In the genomic region with DNA sequence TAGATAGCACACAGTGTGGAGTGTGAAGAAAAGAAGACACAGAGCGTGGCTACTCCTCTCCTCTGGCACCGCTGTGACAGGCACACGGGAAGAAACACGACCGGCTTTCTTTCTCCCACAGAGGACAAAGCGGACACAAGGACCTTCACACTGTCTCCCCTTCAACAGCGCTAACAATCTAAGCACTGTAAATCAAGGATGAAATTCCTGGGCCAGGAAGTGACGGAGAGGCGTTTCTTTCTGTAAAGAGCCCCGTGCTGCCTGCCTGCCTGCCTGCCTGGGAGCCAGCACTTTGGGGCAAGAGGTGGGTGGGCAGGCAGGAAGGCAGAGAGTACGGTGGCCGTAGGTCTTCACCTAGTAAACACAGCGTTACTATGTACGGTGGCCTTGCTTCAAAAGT, we compare ENCODE assay signal across 15 mouse cellular contexts. TPM values are rescaled to one million over a fixed set of nuclear protein-coding genes. Genes with fewer than 3 reads are reported as not detected.
DNase-seq lines count a peak whose midpoint lies in the region; ATAC-seq and TF ChIP-seq lines count a peak whose summit lies in the region.
"Had no signal": no experiment of that assay in that cellular context is flagged by ENCODE, and none has a peak within 500 bp of the region (broad histone marks: within the 10 kb centered on the region; RNA-seq: fewer than 3 reads in every experiment).

No protein-coding gene starts in this region.

- H3K4me3 ChIP-seq in forebrain, embryonic 12.5 days (replicated peaks), result no peak overlapping the region
- no peak overlapping the region for H3K4me3 ChIP-seq in forebrain, embryonic 16.5 days (replicated peaks; ENCODE audit: low read length)
- no peak overlapping the region for H3K4me3 ChIP-seq in hindbrain, postnatal 0 days (ENCODE audit: low read length)
- no peak overlapping the region for H3K4me3 ChIP-seq in hindbrain, embryonic 11.5 days (ENCODE audit: low read depth, low read length)
- H3K4me3 ChIP-seq in E14TG2a.4 (replicated peaks; ENCODE audit: low read length), result peak overlapping the region; percentile 46
- H3K4me3 ChIP-seq in intestine, postnatal 0 days (ENCODE audit: low read depth, low read length), result no peak overlapping the region
- no peak overlapping the region for H3K4me3 ChIP-seq in liver, embryonic 11.5 days (ENCODE audit: low read depth, low read length)

- no peaks in the 10 kb centered on the region for H3K27me3 ChIP-seq in forebrain, embryonic 12.5 days
- no peaks in the 10 kb centered on the region for H3K27me3 ChIP-seq in forebrain, embryonic 16.5 days (replicated peaks; ENCODE audit: control insufficient read depth, insufficient read depth, low read length)
- H3K27me3 ChIP-seq in hindbrain, postnatal 0 days (ENCODE audit: insufficient read depth, low read length), result no peaks in the 10 kb centered on the region
- H3K27me3 ChIP-seq in hindbrain, embryonic 11.5 days (ENCODE audit: control insufficient read depth, insufficient read depth, low read length), result no peaks in the 10 kb centered on the region
- peaks cover 9% of the 10 kb centered on the region for H3K27me3 ChIP-seq in E14TG2a.4 (ENCODE audit: insufficient read depth, low read length)
- H3K27me3 ChIP-seq in intestine, postnatal 0 days (replicated peaks; ENCODE audit: control insufficient read depth, insufficient read depth, low read length), result no peaks in the 10 kb centered on the region
- no peaks in the 10 kb centered on the region for H3K27me3 ChIP-seq in liver, embryonic 11.5 days (replicated peaks; ENCODE audit: control insufficient read depth, insufficient read depth, low read length)

- H3K27ac ChIP-seq in forebrain, embryonic 12.5 days, result 0 out of 2 replicates have a peak overlapping the region, but pooled peaks have one; percentile 36
- H3K27ac ChIP-seq in forebrain, embryonic 16.5 days (ENCODE audit: low read length), result no peak overlapping the region
- no peak overlapping the region for H3K27ac ChIP-seq in hindbrain, postnatal 0 days
- H3K27ac ChIP-seq in hindbrain, embryonic 11.5 days (ENCODE audit: low read depth, low read length), result no peak overlapping the region
- no peak overlapping the region for H3K27ac ChIP-seq in intestine, postnatal 0 days (ENCODE audit: low read depth, low read length)
- no peak overlapping the region for H3K27ac ChIP-seq in liver, embryonic 11.5 days (ENCODE audit: low read depth, low read length)
- H3K27ac ChIP-seq: liver, embryonic 14.5 days had no signal

- DNase-seq in hindbrain, postnatal 0 days (ENCODE audit: low spot score), result no peak
- no peak for DNase-seq in hindbrain, embryonic 11.5 days (ENCODE audit: low spot score)
- DNase-seq in liver, embryonic 11.5 days (ENCODE audit: low spot score), result no peak
- no peak for DNase-seq in cerebellum, adult 11-12 months
- DNase-seq: cerebellum, adult 9-11 months; gastrocnemius, postnatal 14 days; kidney, postnatal 10 days; layer of hippocampus, postnatal 36 days had no signal

- no peaks in the 10 kb centered on the region for H3K9me3 ChIP-seq in forebrain, embryonic 12.5 days
- H3K9me3 ChIP-seq in forebrain, embryonic 16.5 days (ENCODE audit: control insufficient read depth, low read length), result no peaks in the 10 kb centered on the region
- no peaks in the 10 kb centered on the region for H3K9me3 ChIP-seq in hindbrain, postnatal 0 days (ENCODE audit: low read length)
- H3K9me3 ChIP-seq in hindbrain, embryonic 11.5 days (ENCODE audit: control insufficient read depth, low read length), result no peaks in the 10 kb centered on the region
- no peaks in the 10 kb centered on the region for H3K9me3 ChIP-seq in E14TG2a.4 (ENCODE audit: low read length)
- H3K9me3 ChIP-seq in intestine, postnatal 0 days (ENCODE audit: control insufficient read depth), result no peaks in the 10 kb centered on the region
- no peaks in the 10 kb centered on the region for H3K9me3 ChIP-seq in liver, embryonic 11.5 days (ENCODE audit: control insufficient read depth, low read length)

- no peaks in the 10 kb centered on the region for H3K36me3 ChIP-seq in forebrain, embryonic 12.5 days (replicated peaks)
- no peaks in the 10 kb centered on the region for H3K36me3 ChIP-seq in forebrain, embryonic 16.5 days (ENCODE audit: control insufficient read depth, insufficient read depth)
- H3K36me3 ChIP-seq in hindbrain, postnatal 0 days (ENCODE audit: insufficient read depth, low read length), result no peaks in the 10 kb centered on the region
- no peaks in the 10 kb centered on the region for H3K36me3 ChIP-seq in hindbrain, embryonic 11.5 days (ENCODE audit: control insufficient read depth, insufficient read depth, low read length)
- peaks cover 22% of the 10 kb centered on the region for H3K36me3 ChIP-seq in E14TG2a.4 (ENCODE audit: insufficient read depth, low read length)
- no peaks in the 10 kb centered on the region for H3K36me3 ChIP-seq in intestine, postnatal 0 days (ENCODE audit: control insufficient read depth, insufficient read depth)
- H3K36me3 ChIP-seq in liver, embryonic 11.5 days (ENCODE audit: control insufficient read depth, insufficient read depth, low read length), result no peaks in the 10 kb centered on the region

- WGBS in forebrain, embryonic 12.5 days, result 55% methylated on average over 14 of the region's 14 CpGs
- 48% methylated on average over 14 of the region's 14 CpGs for WGBS in forebrain, embryonic 16.5 days
- 39% methylated on average over 14 of the region's 14 CpGs for WGBS in hindbrain, postnatal 0 days
- 63% methylated on average over 14 of the region's 14 CpGs for WGBS in hindbrain, embryonic 11.5 days
- 51% methylated on average over 14 of the region's 14 CpGs for WGBS in intestine, postnatal 0 days
- 68% methylated on average over 14 of the region's 14 CpGs for WGBS in liver, embryonic 11.5 days

- no peak for TF ChIP-seq CTCF in hindbrain, postnatal 0 days (IDR thresholded peaks at IDR 0.05; ENCODE audit: low read depth)
- TF ChIP-seq CTCF in E14TG2a.4 (conservative IDR thresholded peaks at IDR 0.05; ENCODE audit: low read length), result no peak
- TF ChIP-seq CTCF in intestine, postnatal 0 days (IDR thresholded peaks at IDR 0.05; ENCODE audit: low read depth), result no peak

- H3K4me2 ChIP-seq in forebrain, embryonic 12.5 days, result 0 out of 2 replicates have a peak overlapping the region, but pooled peaks have one; percentile 15
- no peak overlapping the region for H3K4me2 ChIP-seq in forebrain, embryonic 16.5 days (ENCODE audit: low read length)
- 0 out of 2 replicates have a peak overlapping the region, but pooled peaks have one; percentile 5 for H3K4me2 ChIP-seq in hindbrain, postnatal 0 days (ENCODE audit: low read depth, low read length)
- H3K4me2 ChIP-seq in hindbrain, embryonic 11.5 days (replicated peaks; ENCODE audit: low read depth, low read length), result no peak overlapping the region
- 0 out of 2 replicates have a peak overlapping the region, but pooled peaks have one; percentile 1 for H3K4me2 ChIP-seq in intestine, postnatal 0 days (replicated peaks; ENCODE audit: low read depth)
- H3K4me2 ChIP-seq in liver, embryonic 11.5 days, result no peak overlapping the region
- H3K4me2 ChIP-seq: midbrain, embryonic 11.5 days had no signal

- H3K4me1 ChIP-seq in forebrain, embryonic 12.5 days, result peaks cover 47% of the 10 kb centered on the region
- peaks cover 35% of the 10 kb centered on the region for H3K4me1 ChIP-seq in forebrain, embryonic 16.5 days (replicated peaks; ENCODE audit: control insufficient read depth, insufficient read depth, low read length)
- peaks cover 12% of the 10 kb centered on the region for H3K4me1 ChIP-seq in hindbrain, postnatal 0 days (ENCODE audit: insufficient read depth, low read length)
- peaks cover 10% of the 10 kb centered on the region; the same call in 1 of the 2 replicates for H3K4me1 ChIP-seq in hindbrain, embryonic 11.5 days (replicated peaks; ENCODE audit: control insufficient read depth, insufficient read depth, low read length)
- H3K4me1 ChIP-seq in E14TG2a.4 (replicated peaks; ENCODE audit: low read depth, low read length), result peaks cover 90% of the 10 kb centered on the region
- no peaks in the 10 kb centered on the region; the same call in 1 of the 2 replicates for H3K4me1 ChIP-seq in intestine, postnatal 0 days (replicated peaks; ENCODE audit: control insufficient read depth, insufficient read depth, low read length)
- peaks cover 20% of the 10 kb centered on the region for H3K4me1 ChIP-seq in liver, embryonic 11.5 days (replicated peaks; ENCODE audit: control insufficient read depth, insufficient read depth, low read length)

- H3K9ac ChIP-seq in forebrain, embryonic 12.5 days, result peak overlapping the region; percentile 17; the same call in 1 of the 2 replicates
- no peak overlapping the region for H3K9ac ChIP-seq in forebrain, embryonic 16.5 days (replicated peaks; ENCODE audit: low read depth, low read length)
- 0 out of 2 replicates have a peak overlapping the region, but pooled peaks have one; percentile 1 for H3K9ac ChIP-seq in hindbrain, postnatal 0 days (replicated peaks; ENCODE audit: low read length)
- H3K9ac ChIP-seq in hindbrain, embryonic 11.5 days (ENCODE audit: low read depth, low read length), result no peak overlapping the region
- H3K9ac ChIP-seq in intestine, postnatal 0 days (ENCODE audit: low read depth, low read length), result no peak overlapping the region
- H3K9ac ChIP-seq in liver, embryonic 11.5 days (ENCODE audit: low read depth, low read length), result no peak overlapping the region
- H3K9ac ChIP-seq: liver, embryonic 14.5 days had no signal

- no peak for ATAC-seq in forebrain, embryonic 12.5 days (ENCODE audit: low FRiP score)
- ATAC-seq in forebrain, embryonic 16.5 days, result no peak
- ATAC-seq in hindbrain, postnatal 0 days, result no peak
- ATAC-seq in hindbrain, embryonic 11.5 days (ENCODE audit: low FRiP score), result no peak
- no peak for ATAC-seq in intestine, postnatal 0 days
- no peak for ATAC-seq in liver, embryonic 11.5 days (replicated peaks; ENCODE audit: low FRiP score)
- ATAC-seq: activated CD4-positive, CD25-positive, alpha-beta regulatory T cell, adult 4 months had no signal

RNA-seq across cellular contexts. Expression of a gene that starts 42.2 kb away (rescaled TPM):
- 46.3 and 49.2 TPM in 2 replicates for polyA plus RNA-seq in forebrain, embryonic 12.5 days (2016; fragmentation: Nextera tagmentation; extraction: Ambion mirVana)
- 53.7 and 56.9 TPM in 2 replicates for polyA plus RNA-seq in forebrain, embryonic 16.5 days (2015; fragmentation: Nextera tagmentation; extraction: Ambion mirVana)
- 70.4 and 81.7 TPM in 2 replicates for total RNA-seq in hindbrain, postnatal 0 days (2014; rRNA removed)
- polyA plus RNA-seq in hindbrain, postnatal 0 days (2015; fragmentation: Nextera tagmentation; extraction: Ambion mirVana), result 62.1 and 62.9 TPM in 2 replicates
- polyA plus RNA-seq in hindbrain, embryonic 11.5 days (2014; fragmentation: Nextera tagmentation; extraction: Ambion mirVana), result 29.9 and 33.5 TPM in 2 replicates
- polyA plus RNA-seq in intestine, postnatal 0 days (2015; fragmentation: Nextera tagmentation; extraction: Ambion mirVana), result 48.9 and 56.0 TPM in 2 replicates
- polyA plus RNA-seq in liver, embryonic 11.5 days (2014; fragmentation: Nextera tagmentation; extraction: Ambion mirVana), result 45.2 and 46.8 TPM in 2 replicates

RNA-seq across cellular contexts. Expression of a gene that starts 46.5 kb away (rescaled TPM):
- 24.2 and 26.4 TPM in 2 replicates for polyA plus RNA-seq in forebrain, embryonic 12.5 days (2016; fragmentation: Nextera tagmentation; extraction: Ambion mirVana)
- 24.0 and 26.3 TPM in 2 replicates for polyA plus RNA-seq in forebrain, embryonic 16.5 days (2015; fragmentation: Nextera tagmentation; extraction: Ambion mirVana)
- 11.4 and 16.6 TPM in 2 replicates for total RNA-seq in hindbrain, postnatal 0 days (2014; rRNA removed)
- polyA plus RNA-seq in hindbrain, postnatal 0 days (2015; fragmentation: Nextera tagmentation; extraction: Ambion mirVana), result 22.9 and 26.9 TPM in 2 replicates
- 29.0 and 30.9 TPM in 2 replicates for polyA plus RNA-seq in hindbrain, embryonic 11.5 days (2014; fragmentation: Nextera tagmentation; extraction: Ambion mirVana)
- 26.9 and 28.2 TPM in 2 replicates for polyA plus RNA-seq in intestine, postnatal 0 days (2015; fragmentation: Nextera tagmentation; extraction: Ambion mirVana)
- 37.4 and 37.7 TPM in 2 replicates for polyA plus RNA-seq in liver, embryonic 11.5 days (2014; fragmentation: Nextera tagmentation; extraction: Ambion mirVana)

Comparison
In these comparisons a context has a peak if more than half of its experiments do, and no peak if none do; other contexts are left out.
1. H3K4me2 ChIP-seq: peak in forebrain, embryonic 12.5 days (single experiment), hindbrain, postnatal 0 days (single experiment) and intestine, postnatal 0 days (single experiment); none in forebrain, embryonic 16.5 days (single experiment), hindbrain, embryonic 11.5 days (single experiment) and liver, embryonic 11.5 days (single experiment).
2. H3K9ac ChIP-seq: peak in forebrain, embryonic 12.5 days (single experiment) and hindbrain, postnatal 0 days (single experiment); none in forebrain, embryonic 16.5 days (single experiment), hindbrain, embryonic 11.5 days (single experiment), intestine, postnatal 0 days (single experiment) and liver, embryonic 11.5 days (single experiment).